Mouse (Mus musculus) neural tube, embryonic 14.5 days (tissue): ENCODE results near the gene Mttp. TPM values are rescaled to one million over a fixed set of nuclear protein-coding genes. Genes with fewer than 3 reads are reported as not detected.
"Not testable (repeated sequence)": the region's sequence is repeated elsewhere in the genome, so short reads cannot be mapped to it uniquely, and the experiment has no call there.

Experiments
- ATAC-seq: fragments of 200-750 bp; cut with Nextera tagmentation; 2 replicates; pipeline ENCODE4 v1.8.0; 2017; ENCODE audit warnings: low read depth, mild to moderate bottlenecking, moderate TSS enrichment, moderate library complexity
- H3K27ac ChIP-seq: fragments of 300-500 bp; sonication (generic); 2 replicates; pipeline ENCODE4 v1.5.1; 2014; ENCODE audit warnings: low read depth, mild to moderate bottlenecking, control low read depth, low read length, moderate library complexity, mixed read lengths
- H3K27me3 ChIP-seq: fragments of 300-500 bp; sonication (generic); 2 replicates; pipeline ENCODE4 v1.6.1; 2014; ENCODE audit warnings: low read length; ENCODE audit not compliant: control insufficient read depth, insufficient read depth
- H3K36me3 ChIP-seq: fragments of 300-500 bp; sonication (generic); 2 replicates; pipeline ENCODE4 v1.6.1; 2014; ENCODE audit warnings: low read length, mixed read lengths; ENCODE audit not compliant: control insufficient read depth, insufficient read depth
- H3K4me1 ChIP-seq: fragments of 300-500 bp; sonication (generic); 2 replicates; pipeline ENCODE4 v1.6.1; 2014; ENCODE audit warnings: low read length; ENCODE audit not compliant: control insufficient read depth, insufficient read depth
- H3K4me2 ChIP-seq: fragments of 300-500 bp; sonication (generic); 2 replicates; pipeline ENCODE4 v1.6.1; 2014; ENCODE audit warnings: mild to moderate bottlenecking, low read depth, low read length, control low read depth
- H3K4me3 ChIP-seq: fragments of 300-500 bp; sonication (generic); 2 replicates; pipeline ENCODE4 v1.5.1; 2014; ENCODE audit warnings: low read depth, low read length, control low read depth, mixed read lengths
- H3K9ac ChIP-seq: fragments of 300-500 bp; sonication (generic); replicated peaks from 2 replicates; pipeline ENCODE4 v1.6.1; 2014; ENCODE audit warnings: low read depth, mild to moderate bottlenecking, control low read depth, low read length, mixed read lengths
- H3K9me3 ChIP-seq: fragments of 300-500 bp; sonication (generic); 2 replicates; pipeline ENCODE4 v1.6.1; 2016; ENCODE audit warnings: low read length; ENCODE audit not compliant: control insufficient read depth
- WGBS: fragments of 180-500 bp; shearing (Covaris S2); extraction: QIAGEN DNeasy Blood & Tissue Kit; methylation state at CpG from one replicate; pipeline ENCODE4 v1.1.7; 2014; 5-methylcytosine and 5-hydroxymethylcytosine counted together
- polyA plus RNA-seq: library from polyadenylated mRNA; unstranded; fragments of >200 nt; fragmentation: Nextera tagmentation; extraction: Ambion mirVana; gene quantifications from 2 replicates; pipeline ENCODE4 v1.2.1, GENCODE M21; 2014

Mttp gene
- polyA plus RNA-seq, 1 experiment from 2014 or later = 9.0 TPM

GRCm38 (mm10) chr3:138142052-138142732, 2.6 kb downstream of the Mttp start:
- 0 out of 2 replicates have a peak overlapping the region, but pooled peaks have one; percentile 28 for H3K9ac ChIP-seq
- H3K27ac ChIP-seq = no peak overlapping the region
- ATAC-seq = no peak
- peaks cover 3% of the 10 kb centered on the region; the same call in 1 of the 2 replicates for H3K4me1 ChIP-seq
- peak overlapping the region; percentile 55 for H3K4me3 ChIP-seq
- H3K9me3 ChIP-seq = no peaks in the 10 kb centered on the region
- no peaks in the 10 kb centered on the region for H3K27me3 ChIP-seq
- no peaks in the 10 kb centered on the region for H3K36me3 ChIP-seq
- WGBS = 51% methylated on average over 4 of the region's 4 CpGs
- peak overlapping the region; percentile 66 for H3K4me2 ChIP-seq

GRCm38 (mm10) chr3:138139663-138140062, 5.1 kb downstream of the Mttp start:
- Histone ChIP-seq H3K27ac (no peak overlapping the region), H3K9ac (no peak overlapping the region), H3K27me3 (no peaks in the 10 kb centered on the region), H3K4me2 (no peak overlapping the region), H3K4me3 (no peak overlapping the region), H3K9me3 (no peaks in the 10 kb centered on the region), H3K36me3 (no peaks in the 10 kb centered on the region), H3K4me1 (peaks cover 3% of the 10 kb centered on the region; the same call in 1 of the 2 replicates)
- WGBS = 95% methylated on average over 6 of the region's 6 CpGs
- ATAC-seq = no peak

GRCm38 (mm10) chr3:138138146-138138545, 6.6 kb downstream of the Mttp start:
- WGBS = 75% methylated on average over 13 of the region's 13 CpGs
- H3K4me3 ChIP-seq, H3K36me3 ChIP-seq, H3K9me3 ChIP-seq, H3K9ac ChIP-seq, H3K4me1 ChIP-seq, H3K27ac ChIP-seq, H3K27me3 ChIP-seq, ATAC-seq, H3K4me2 ChIP-seq: not testable (repeated sequence)

- Histone ChIP-seq H3K9ac (no peak overlapping the region), H3K36me3 (no peaks in the 10 kb centered on the region), H3K9me3 (no peaks in the 10 kb centered on the region), H3K27me3 (no peaks in the 10 kb centered on the region), H3K27ac (no peak overlapping the region), H3K4me3 (no peak overlapping the region), H3K4me1 (no peaks in the 10 kb centered on the region), H3K4me2 (no peak overlapping the region)
- no peak for ATAC-seq
- 97% methylated on average over 1 of the region's 1 CpGs for WGBS
Measured at GRCm38 (mm10) chr3:138134528-138134927, 10.2 kb downstream of the Mttp start.

DNA sequence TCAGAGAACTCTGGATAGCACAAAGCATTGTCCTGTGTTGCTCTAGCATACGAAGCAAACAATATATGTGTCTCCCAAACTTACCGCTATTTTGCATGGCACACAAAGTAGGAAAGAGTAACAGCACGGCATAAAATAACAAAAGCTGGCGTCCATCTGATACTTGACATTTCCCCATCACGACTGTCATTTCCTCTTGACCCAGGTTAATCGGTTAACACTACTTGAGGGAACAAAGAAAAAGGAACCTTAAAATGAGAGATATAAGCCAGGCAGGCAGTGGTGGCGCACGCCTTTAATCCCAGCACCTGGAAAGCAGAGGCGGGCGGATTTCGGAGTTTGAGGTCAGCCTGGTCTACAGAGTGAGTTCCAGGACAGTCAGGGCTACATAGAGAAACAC, 10.9 kb downstream of the Mttp start:
- Histone ChIP-seq H3K4me3 (no peak overlapping the region), H3K4me2 (no peak overlapping the region), H3K9ac (no peak overlapping the region), H3K27ac (no peak overlapping the region), H3K36me3 (no peaks in the 10 kb centered on the region), H3K27me3 (no peaks in the 10 kb centered on the region), H3K9me3 (no peaks in the 10 kb centered on the region), H3K4me1 (no peaks in the 10 kb centered on the region)
- no peak for ATAC-seq
- 88% methylated on average over 11 of the region's 11 CpGs for WGBS

GRCm38 (mm10) chr3:138133463-138133862, 11.3 kb downstream of the Mttp start:
- Histone ChIP-seq H3K4me2 (no peak overlapping the region), H3K4me1 (no peaks in the 10 kb centered on the region), H3K9me3 (no peaks in the 10 kb centered on the region), H3K27ac (no peak overlapping the region), H3K27me3 (no peaks in the 10 kb centered on the region), H3K36me3 (no peaks in the 10 kb centered on the region), H3K4me3 (no peak overlapping the region), H3K9ac (no peak overlapping the region)
- no peak for ATAC-seq
- WGBS = 91% methylated on average over 8 of the region's 8 CpGs

- Histone ChIP-seq H3K4me1 (no peaks in the 10 kb centered on the region), H3K36me3 (no peaks in the 10 kb centered on the region), H3K27ac (no peak overlapping the region), H3K9ac (no peak overlapping the region), H3K4me3 (no peak overlapping the region), H3K27me3 (no peaks in the 10 kb centered on the region), H3K4me2 (no peak overlapping the region), H3K9me3 (no peaks in the 10 kb centered on the region)
- no peak for ATAC-seq
- 71% methylated on average over 9 of the region's 9 CpGs for WGBS
Measured at GRCm38 (mm10) chr3:138131168-138131567, 13.6 kb downstream of the Mttp start.

GRCm38 (mm10) chr3:138130692-138131091, 14.1 kb downstream of the Mttp start:
- 21% methylated on average over 1 of the region's 1 CpGs for WGBS
- Histone ChIP-seq H3K4me3 (no peak overlapping the region), H3K4me2 (no peak overlapping the region), H3K4me1 (no peaks in the 10 kb centered on the region), H3K9me3 (no peaks in the 10 kb centered on the region), H3K9ac (no peak overlapping the region), H3K36me3 (no peaks in the 10 kb centered on the region), H3K27ac (no peak overlapping the region), H3K27me3 (no peaks in the 10 kb centered on the region)
- ATAC-seq = no peak

DNA sequence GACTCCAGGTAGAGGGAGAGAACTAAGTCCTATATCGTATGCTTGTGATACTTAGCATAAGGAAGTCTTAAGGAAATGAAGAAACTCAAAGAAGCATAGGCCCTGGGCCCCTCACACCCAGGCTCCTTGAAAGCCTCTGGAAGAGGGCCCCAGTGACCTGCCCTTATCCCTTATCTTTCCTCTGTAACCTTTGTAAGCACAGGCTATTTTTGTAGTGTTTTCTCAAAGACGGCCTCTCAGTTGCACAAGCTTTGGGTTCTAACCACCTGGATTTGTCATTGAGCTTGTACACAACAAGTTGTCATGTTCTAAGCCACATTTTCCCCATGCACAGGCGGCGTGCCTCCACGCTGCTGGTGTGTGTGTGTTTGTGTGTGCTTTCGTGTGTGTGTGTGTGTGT, 15.7 kb downstream of the Mttp start:
- Histone ChIP-seq H3K36me3 (no peaks in the 10 kb centered on the region), H3K27ac (no peak overlapping the region), H3K9me3 (no peaks in the 10 kb centered on the region), H3K4me3 (no peak overlapping the region), H3K27me3 (no peaks in the 10 kb centered on the region), H3K4me1 (no peaks in the 10 kb centered on the region), H3K4me2 (no peak overlapping the region), H3K9ac (no peak overlapping the region)
- no peak for ATAC-seq
- 96% methylated on average over 6 of the region's 6 CpGs for WGBS
